Mouse (Mus musculus) lung, postnatal 0 days (tissue): Measurements from ENCODE around the gene G6pc. TPM values are rescaled to one million over a fixed set of nuclear protein-coding genes. Genes with fewer than 3 reads are reported as not detected.
"Not testable (repeated sequence)": the region's sequence is repeated elsewhere in the genome, so short reads cannot be mapped to it uniquely, and the experiment has no call there.

Experiments used
- ATAC-seq: fragments of 200-750 bp; cut with Nextera tagmentation; 2 replicates; pipeline ENCODE4 v1.8.0; 2017; ENCODE audit warnings: moderate library complexity
- DNase-seq: peaks from one replicate; pipeline ENCODE4 v3.0.0-alpha.2; 2016; ENCODE audit warnings: low spot score
- H3K27ac ChIP-seq: fragments of 300-500 bp; sonication (generic); 2 replicates; pipeline ENCODE4 v1.5.1; 2014; ENCODE audit warnings: antibody characterized with exemption, mild to moderate bottlenecking, low read length, mixed read lengths
- H3K27me3 ChIP-seq: fragments of 300-500 bp; sonication (generic); replicated peaks from 2 replicates; pipeline ENCODE4 v1.6.1; 2014; ENCODE audit warnings: low read length, mixed read lengths; ENCODE audit not compliant: insufficient read depth
- H3K36me3 ChIP-seq: fragments of 300-500 bp; sonication (generic); 2 replicates; pipeline ENCODE4 v1.6.1; 2014; ENCODE audit warnings: low read length, mixed read lengths; ENCODE audit not compliant: insufficient read depth
- H3K4me1 ChIP-seq: fragments of 300-500 bp; sonication (generic); 2 replicates; pipeline ENCODE4 v1.6.1; 2014; ENCODE audit warnings: antibody characterized with exemption, low read depth, low read length, mixed read lengths; ENCODE audit not compliant: insufficient read depth
- H3K4me2 ChIP-seq: fragments of 300-500 bp; sonication (generic); replicated peaks from 2 replicates; pipeline ENCODE4 v1.6.1; 2014; ENCODE audit warnings: low read depth, mild to moderate bottlenecking, low read length, moderate library complexity, mixed read lengths
- H3K4me3 ChIP-seq: fragments of 300-500 bp; sonication (generic); 2 replicates; pipeline ENCODE4 v1.5.1; 2014; ENCODE audit warnings: low read depth, low read length
- H3K9ac ChIP-seq: fragments of 300-500 bp; sonication (generic); replicated peaks from 2 replicates; pipeline ENCODE4 v1.6.1; 2014; ENCODE audit warnings: low read depth, mild to moderate bottlenecking
- H3K9me3 ChIP-seq: fragments of 300-500 bp; sonication (generic); 2 replicates; pipeline ENCODE4 v1.6.1; 2016; ENCODE audit warnings: low read length, mixed read lengths
- CTCF ChIP-seq: IDR thresholded peaks from 2 replicates; pipeline ENCODE4 v1.5.1; 2016; ENCODE audit warnings: antibody characterized with exemption, mild to moderate bottlenecking
- EP300 ChIP-seq: IDR thresholded peaks from 2 replicates; pipeline ENCODE4 v1.6.1; 2016; ENCODE audit warnings: antibody characterized with exemption, mild to moderate bottlenecking, control low read depth
- WGBS: fragments of 180-500 bp; shearing (Covaris S2); extraction: QIAGEN DNeasy Blood & Tissue Kit; methylation state at CpG from one replicate; pipeline ENCODE4 v1.1.7; 2014; 5-methylcytosine and 5-hydroxymethylcytosine counted together
- polyA plus RNA-seq: library from polyadenylated mRNA; unstranded; fragments of >200 nt; fragmentation: Nextera tagmentation; extraction: Ambion mirVana; gene quantifications from 2 replicates; pipeline ENCODE4 v1.2.1, GENCODE M21; 2015

Gene G6pc
- 0.07 TPM in 1 of 2 replicates, not detected in the other for polyA plus RNA-seq

DNA sequence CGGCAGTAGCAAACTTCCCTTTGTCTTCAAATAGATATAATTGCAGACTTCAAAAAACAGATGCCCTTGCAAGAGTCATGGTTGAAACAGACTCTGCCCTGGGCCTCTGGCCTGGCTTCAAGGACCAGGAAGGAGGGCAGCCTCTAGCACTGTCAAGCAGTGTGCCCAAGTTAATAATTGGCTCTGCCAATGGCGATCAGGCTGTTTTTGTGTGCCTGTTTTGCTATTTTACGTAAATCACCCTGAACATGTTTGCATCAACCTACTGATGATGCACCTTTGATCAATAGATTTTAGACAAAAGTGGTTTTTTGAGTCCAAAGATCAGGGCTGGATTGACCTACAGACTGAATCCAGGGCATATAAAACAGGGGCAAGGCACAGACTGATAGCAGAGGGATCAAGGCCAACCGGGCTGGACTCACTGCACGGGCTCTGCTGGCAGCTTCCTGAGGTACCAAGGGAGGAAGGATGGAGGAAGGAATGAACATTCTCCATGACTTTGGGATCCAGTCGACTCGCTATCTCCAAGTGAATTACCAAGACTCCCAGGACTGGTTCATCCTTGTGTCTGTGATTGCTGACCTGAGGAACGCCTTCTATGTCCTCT lies at the start of gene G6pc:
G6pc (plus strand) TSS at position 236 of the 610 bp plus-strand sequence.
- no peak within 1 kb of the TSS for H3K4me3 ChIP-seq
- no peak for DNase-seq
- H3K9me3 ChIP-seq = no peaks in the 10 kb centered on the region
- no peak within 1 kb of the TSS for H3K4me2 ChIP-seq
- WGBS = 77% methylated on average over 8 of the region's 8 CpGs
- no peak for ATAC-seq
- H3K27ac ChIP-seq = no peak within 1 kb of the TSS
- H3K36me3 ChIP-seq = no peaks in the 10 kb centered on the region
- H3K27me3 ChIP-seq = no peaks in the 10 kb centered on the region
- no peak within 1 kb of the TSS for H3K9ac ChIP-seq
- no peaks in the 10 kb centered on the region for H3K4me1 ChIP-seq
- TF ChIP-seq EP300 (no peak), CTCF (no peak)

DNA sequence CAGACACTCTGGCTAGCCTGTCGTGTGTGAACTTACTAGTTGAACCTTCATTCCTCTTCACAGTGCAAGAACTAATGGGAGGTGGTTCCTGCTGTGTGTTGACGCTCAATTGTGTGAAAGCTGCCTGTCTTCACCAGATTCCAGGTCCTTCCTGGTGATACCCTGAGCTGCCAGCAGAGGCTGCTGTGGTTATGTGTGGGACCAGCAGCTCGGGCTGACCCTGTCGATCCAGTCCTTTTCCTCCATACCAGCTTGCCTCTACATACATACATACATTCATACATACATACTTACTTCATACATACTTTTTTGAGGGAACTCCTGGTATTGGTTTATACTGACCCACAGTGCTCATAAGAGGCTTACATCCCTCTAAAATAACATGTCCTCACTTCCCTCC lies 43.8 kb upstream of the G6pc start:
- Histone ChIP-seq H3K27ac (no peak overlapping the region), H3K27me3 (no peaks in the 10 kb centered on the region), H3K9ac (no peak overlapping the region), H3K36me3 (peaks cover 38% of the 10 kb centered on the region), H3K4me2 (no peak overlapping the region), H3K4me1 (no peaks in the 10 kb centered on the region), H3K4me3 (no peak overlapping the region), H3K9me3 (no peaks in the 10 kb centered on the region)
- 7% methylated on average over 4 of the region's 4 CpGs for WGBS
- TF ChIP-seq EP300 (no peak), CTCF (peak; percentile 99)
- ATAC-seq (peak; percentile 62), DNase-seq (peak; percentile 81)

DNA sequence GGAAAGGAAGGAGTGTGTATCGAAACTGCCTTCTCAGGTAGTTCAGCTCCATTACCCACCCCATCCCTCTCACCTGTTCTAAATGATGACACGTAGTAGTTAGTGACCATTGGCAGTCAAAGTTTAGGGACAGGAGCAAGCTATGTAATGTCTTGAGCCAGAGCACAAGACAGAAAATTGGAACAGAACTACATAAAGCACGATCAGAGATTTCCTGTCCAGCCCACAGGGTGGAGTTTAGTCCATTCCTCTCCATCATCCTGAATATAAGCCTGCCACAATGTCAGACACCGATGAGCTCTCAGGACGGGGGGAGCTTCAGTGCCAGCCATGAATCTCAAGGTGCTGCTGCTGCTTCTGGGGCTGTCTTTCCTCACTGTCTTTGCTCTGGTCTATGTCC lies 42.6 kb upstream of the G6pc start, which contains the start of gene Aoc2:
Aoc2 (plus strand) TSS at position 301 of the 400 bp plus-strand sequence.
- ATAC-seq (no peak), DNase-seq (no peak)
- Histone ChIP-seq H3K9ac (no peak within 1 kb of the TSS), H3K36me3 (peaks cover 31% of the 10 kb centered on the region), H3K4me2 (no peak within 1 kb of the TSS), H3K4me1 (no peaks in the 10 kb centered on the region), H3K9me3 (no peaks in the 10 kb centered on the region), H3K4me3 (no peak within 1 kb of the TSS), H3K27ac (no peak within 1 kb of the TSS), H3K27me3 (no peaks in the 10 kb centered on the region)
- WGBS = 79% methylated on average over 5 of the region's 5 CpGs
- TF ChIP-seq CTCF (no peak), EP300 (no peak)

DNA sequence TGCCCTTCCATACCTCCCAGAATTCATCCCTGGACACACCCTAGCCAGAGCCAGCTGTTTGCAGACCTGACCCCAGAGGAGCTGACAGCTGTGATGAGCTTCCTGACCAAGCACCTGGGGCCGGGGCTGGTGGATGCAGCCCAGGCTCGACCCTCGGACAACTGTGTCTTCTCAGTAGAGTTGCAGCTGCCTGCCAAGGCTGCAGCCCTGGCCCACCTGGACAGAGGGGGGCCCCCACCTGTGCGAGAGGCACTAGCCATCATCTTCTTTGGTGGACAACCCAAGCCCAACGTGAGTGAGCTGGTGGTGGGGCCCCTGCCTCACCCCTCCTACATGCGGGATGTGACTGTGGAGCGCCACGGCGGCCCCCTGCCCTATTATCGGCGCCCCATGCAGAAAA lies 42.2 kb upstream of the G6pc start:
- not testable (repeated sequence) for H3K9me3 ChIP-seq, DNase-seq, H3K9ac ChIP-seq, H3K27ac ChIP-seq, H3K4me2 ChIP-seq, ATAC-seq, H3K4me3 ChIP-seq, H3K27me3 ChIP-seq, H3K4me1 ChIP-seq
- H3K36me3 ChIP-seq = peaks cover 26% of the 10 kb centered on the region
- 86% methylated on average over 11 of the region's 11 CpGs for WGBS

DNA sequence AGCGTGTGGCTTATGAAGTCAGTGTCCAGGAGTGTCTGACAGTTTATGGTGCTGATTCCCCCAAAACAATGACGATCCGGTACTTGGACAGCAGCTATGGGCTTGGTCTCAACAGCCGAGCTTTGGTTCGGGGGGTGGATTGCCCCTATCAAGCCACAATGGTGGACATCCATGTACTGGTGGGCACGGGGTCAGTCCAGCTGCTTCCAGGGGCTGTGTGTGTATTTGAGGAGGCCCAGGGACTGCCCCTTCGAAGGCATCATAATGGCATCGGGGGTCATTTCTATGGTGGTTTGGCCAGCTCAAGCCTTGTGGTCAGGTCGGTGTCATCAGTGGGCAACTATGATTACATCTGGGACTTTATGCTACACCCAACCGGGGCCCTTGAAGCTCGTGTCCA lies 41.2 kb upstream of the G6pc start:
- TF ChIP-seq CTCF (no peak), EP300 (no peak)
- H3K27me3 ChIP-seq = no peaks in the 10 kb centered on the region
- H3K4me2 ChIP-seq = no peak overlapping the region
- H3K4me3 ChIP-seq = no peak overlapping the region
- H3K9ac ChIP-seq = no peak overlapping the region
- WGBS = 89% methylated on average over 11 of the region's 11 CpGs
- H3K36me3 ChIP-seq = peaks cover 17% of the 10 kb centered on the region
- H3K9me3 ChIP-seq = no peaks in the 10 kb centered on the region
- DNase-seq (no peak), ATAC-seq (no peak)
- no peak overlapping the region for H3K27ac ChIP-seq
- H3K4me1 ChIP-seq = no peaks in the 10 kb centered on the region

- no peak for ATAC-seq
- WGBS = 46% methylated on average over 3 of the region's 3 CpGs
- no peak overlapping the region for H3K9ac ChIP-seq
- H3K4me2 ChIP-seq = no peak overlapping the region
- H3K27ac ChIP-seq = no peak overlapping the region
- no peaks in the 10 kb centered on the region for H3K9me3 ChIP-seq
- TF ChIP-seq EP300 (no peak), CTCF (no peak)
- no peaks in the 10 kb centered on the region for H3K4me1 ChIP-seq
- H3K27me3 ChIP-seq = no peaks in the 10 kb centered on the region
- no peak overlapping the region for H3K4me3 ChIP-seq
- H3K36me3 ChIP-seq = peaks cover 10% of the 10 kb centered on the region
- DNase-seq = no peak
Observed at GRCm38 (mm10) chr11:101327311-101327710, 40.0 kb upstream of the G6pc start.
